Mouse (Mus musculus): ENCODE results near the gene Ttc39a. TPM values are rescaled to one million over a fixed set of nuclear protein-coding genes. Genes with fewer than 3 reads are reported as not detected.
A peak's percentile ranks its signal among the peaks of the same experiment; 100 is the strongest.

Gene Ttc39a
- 2.8 and 2.9 TPM in 2 replicates for polyA plus RNA-seq (2015; fragmentation: Nextera tagmentation; extraction: Ambion mirVana)

DNA sequence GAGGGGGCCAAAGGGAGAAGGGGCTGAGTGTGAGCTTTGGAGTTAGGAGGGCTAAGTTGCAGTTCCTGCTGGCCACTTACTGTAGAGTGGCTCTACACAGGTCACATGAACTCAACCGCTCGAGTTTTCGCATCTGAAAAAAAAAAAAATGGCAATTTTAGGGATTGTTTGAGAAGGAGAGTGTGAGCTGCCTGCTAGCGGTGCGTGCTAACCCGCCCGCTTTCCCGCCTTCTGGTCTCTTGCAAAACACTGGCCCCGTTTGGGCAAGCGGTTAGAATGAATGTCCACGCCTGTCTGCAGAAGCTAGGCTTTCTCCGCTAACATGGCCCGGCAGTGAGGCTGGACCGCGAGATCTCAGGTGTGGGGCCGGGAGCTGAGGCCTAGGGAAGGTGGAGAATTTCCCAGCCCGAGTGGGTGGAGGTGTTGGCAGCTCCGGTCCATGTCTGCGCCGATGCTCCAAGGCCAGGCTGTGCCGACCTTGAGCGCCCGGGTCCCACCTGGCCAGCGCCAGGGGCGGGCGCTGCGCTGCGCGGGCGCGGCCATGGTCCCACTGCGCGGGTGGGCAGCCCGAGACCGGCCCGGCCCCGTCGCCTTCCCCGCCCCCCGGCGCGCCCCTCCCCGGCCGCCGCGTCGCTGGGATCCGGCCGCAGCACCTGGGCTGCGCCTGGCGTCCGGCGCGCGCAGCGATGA is at the start of gene Ttc39a:
TSS of gene Ttc39a (plus strand) at position 138 of the 690 bp plus-strand sequence.
- under 1% methylated on average over 47 of the region's 56 CpGs for WGBS

GRCm38 (mm10) chr4:109378107-109378506 is 28.3 kb upstream of the Ttc39a start:
- H3K27ac ChIP-seq (ENCODE audit: low read length), result no peak overlapping the region
- no peak overlapping the region for H3K4me2 ChIP-seq (ENCODE audit: low read length)
- no peak overlapping the region for H3K9ac ChIP-seq (ENCODE audit: low read depth, low read length)
- peaks cover 31% of the 10 kb centered on the region for H3K36me3 ChIP-seq (ENCODE audit: control insufficient read depth, insufficient read depth, low read length)
- WGBS, result 89% methylated on average over 1 of the region's 1 CpGs
- no peak overlapping the region for H3K4me3 ChIP-seq (ENCODE audit: low read depth, low read length)
- ATAC-seq, result no peak
- H3K9me3 ChIP-seq (replicated peaks; ENCODE audit: control insufficient read depth, low read length, poor library complexity, severe bottlenecking), result no peaks in the 10 kb centered on the region
- H3K4me1 ChIP-seq (ENCODE audit: control insufficient read depth, insufficient read depth, low read length), result no peaks in the 10 kb centered on the region
- H3K27me3 ChIP-seq (ENCODE audit: control insufficient read depth, insufficient read depth, low read depth, low read length), result no peaks in the 10 kb centered on the region

More for the DNA sequence above, at the start of gene Ttc39a:
- Histone ChIP-seq H3K27me3 (ENCODE audit: control insufficient read depth, insufficient read depth, low read depth, low read length) (no peaks in the 10 kb centered on the region), H3K9me3 (replicated peaks; ENCODE audit: control insufficient read depth, low read length, poor library complexity, severe bottlenecking) (no peaks in the 10 kb centered on the region), H3K27ac (ENCODE audit: low read length) (0 out of 2 replicates have a peak within 1 kb of the TSS, but pooled peaks have one; percentile 41), H3K9ac (ENCODE audit: low read depth, low read length) (peak within 1 kb of the TSS; percentile 85), H3K4me2 (ENCODE audit: low read length) (peak within 1 kb of the TSS; percentile 94), H3K4me1 (ENCODE audit: control insufficient read depth, insufficient read depth, low read length) (peaks cover 8% of the 10 kb centered on the region; the same call in 1 of the 2 replicates), H3K36me3 (ENCODE audit: control insufficient read depth, insufficient read depth, low read length) (no peaks in the 10 kb centered on the region), H3K4me3 (ENCODE audit: low read depth, low read length) (peak within 1 kb of the TSS; percentile 73)
- peak; percentile 79 for ATAC-seq

GRCm38 (mm10) chr4:109382457-109382856 is 24.0 kb upstream of the Ttc39a start:
- no peaks in the 10 kb centered on the region for H3K27me3 ChIP-seq (ENCODE audit: control insufficient read depth, insufficient read depth, low read depth, low read length)
- H3K9ac ChIP-seq (ENCODE audit: low read depth, low read length), result no peak overlapping the region
- no peak overlapping the region for H3K4me2 ChIP-seq (ENCODE audit: low read length)
- no peaks in the 10 kb centered on the region for H3K9me3 ChIP-seq (replicated peaks; ENCODE audit: control insufficient read depth, low read length, poor library complexity, severe bottlenecking)
- no peak overlapping the region for H3K27ac ChIP-seq (ENCODE audit: low read length)
- H3K36me3 ChIP-seq (ENCODE audit: control insufficient read depth, insufficient read depth, low read length), result peaks cover 20% of the 10 kb centered on the region
- H3K4me1 ChIP-seq (ENCODE audit: control insufficient read depth, insufficient read depth, low read length), result no peaks in the 10 kb centered on the region
- no peak overlapping the region for H3K4me3 ChIP-seq (ENCODE audit: low read depth, low read length)
- 52% methylated on average over 2 of the region's 2 CpGs for WGBS
- no peak for ATAC-seq

DNA sequence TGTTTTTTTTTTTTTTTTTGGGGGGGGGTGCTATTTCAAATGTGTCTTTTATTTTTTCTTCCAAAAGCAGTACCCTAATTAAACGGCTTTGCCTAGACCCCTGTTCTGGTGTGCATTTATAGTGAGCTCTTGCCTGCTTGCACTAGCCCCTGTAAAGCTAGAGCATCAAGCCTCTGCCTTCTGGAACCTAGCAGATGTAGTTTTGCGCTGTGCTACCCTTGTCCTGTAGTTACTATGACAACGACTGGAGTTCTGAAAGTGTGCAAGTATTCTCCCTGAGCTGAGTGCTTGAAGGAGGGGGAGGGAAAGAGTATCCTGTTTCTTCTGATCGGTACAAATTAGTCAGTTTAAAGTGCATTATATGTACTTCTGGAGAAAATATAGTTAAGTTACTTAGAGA is 20.8 kb upstream of the Ttc39a start:
- H3K4me3 ChIP-seq (ENCODE audit: low read depth, low read length), result no peak overlapping the region
- WGBS, result 15% methylated on average over 4 of the region's 4 CpGs
- H3K27me3 ChIP-seq (ENCODE audit: control insufficient read depth, insufficient read depth, low read depth, low read length), result no peaks in the 10 kb centered on the region
- H3K27ac ChIP-seq (ENCODE audit: low read length), result no peak overlapping the region
- ATAC-seq, result no peak
- no peaks in the 10 kb centered on the region for H3K4me1 ChIP-seq (ENCODE audit: control insufficient read depth, insufficient read depth, low read length)
- peaks cover 11% of the 10 kb centered on the region; the same call in 1 of the 2 replicates for H3K36me3 ChIP-seq (ENCODE audit: control insufficient read depth, insufficient read depth, low read length)
- no peak overlapping the region for H3K4me2 ChIP-seq (ENCODE audit: low read length)
- H3K9me3 ChIP-seq (replicated peaks; ENCODE audit: control insufficient read depth, low read length, poor library complexity, severe bottlenecking), result no peaks in the 10 kb centered on the region
- no peak overlapping the region for H3K9ac ChIP-seq (ENCODE audit: low read depth, low read length)

DNA sequence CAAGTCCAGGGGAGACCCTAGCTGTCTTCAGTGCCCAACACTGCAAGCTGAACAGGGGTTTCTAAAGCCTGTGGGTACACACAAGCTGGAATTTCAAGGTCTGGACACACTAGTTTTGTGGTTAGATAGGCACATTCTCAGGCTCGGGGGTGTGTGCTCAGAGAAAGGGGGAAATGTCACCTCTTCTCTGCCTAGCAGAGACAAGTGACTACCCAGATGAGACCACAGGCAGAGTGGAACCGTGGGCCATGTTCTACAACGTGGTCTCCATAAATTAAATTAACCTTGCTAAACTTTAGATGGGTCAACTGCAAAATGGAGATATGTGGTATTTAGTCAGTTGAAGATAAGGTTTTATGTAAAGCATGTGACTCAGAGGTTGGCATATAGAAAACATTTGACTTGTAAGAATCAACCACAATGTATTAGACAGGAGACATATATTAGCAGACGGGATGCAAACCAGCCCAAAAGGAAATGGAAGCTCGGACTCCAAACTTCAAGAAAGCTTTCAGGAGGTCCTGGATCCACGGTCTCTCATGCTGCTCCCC is 13.1 kb upstream of the Ttc39a start:
- no peaks in the 10 kb centered on the region for H3K9me3 ChIP-seq (replicated peaks; ENCODE audit: control insufficient read depth, low read length, poor library complexity, severe bottlenecking)
- H3K4me3 ChIP-seq (ENCODE audit: low read depth, low read length), result no peak overlapping the region
- WGBS, result 87% methylated on average over 6 of the region's 6 CpGs
- H3K9ac ChIP-seq (ENCODE audit: low read depth, low read length), result no peak overlapping the region
- no peaks in the 10 kb centered on the region for H3K4me1 ChIP-seq (ENCODE audit: control insufficient read depth, insufficient read depth, low read length)
- H3K27ac ChIP-seq (ENCODE audit: low read length), result no peak overlapping the region
- no peak for ATAC-seq
- no peaks in the 10 kb centered on the region for H3K27me3 ChIP-seq (ENCODE audit: control insufficient read depth, insufficient read depth, low read depth, low read length)
- peaks cover 8% of the 10 kb centered on the region; the same call in 1 of the 2 replicates for H3K36me3 ChIP-seq (ENCODE audit: control insufficient read depth, insufficient read depth, low read length)
- H3K4me2 ChIP-seq (ENCODE audit: low read length), result no peak overlapping the region

GRCm38 (mm10) chr4:109393902-109394301 is 12.5 kb upstream of the Ttc39a start:
- Histone ChIP-seq H3K9me3 (replicated peaks; ENCODE audit: control insufficient read depth, low read length, poor library complexity, severe bottlenecking) (no peaks in the 10 kb centered on the region), H3K27me3 (ENCODE audit: control insufficient read depth, insufficient read depth, low read depth, low read length) (no peaks in the 10 kb centered on the region), H3K36me3 (ENCODE audit: control insufficient read depth, insufficient read depth, low read length) (peaks cover 6% of the 10 kb centered on the region; the same call in 1 of the 2 replicates), H3K4me1 (ENCODE audit: control insufficient read depth, insufficient read depth, low read length) (no peaks in the 10 kb centered on the region), H3K4me3 (ENCODE audit: low read depth, low read length) (peak overlapping the region; percentile 23), H3K4me2 (ENCODE audit: low read length) (peak overlapping the region; percentile 54), H3K27ac (ENCODE audit: low read length) (no peak overlapping the region), H3K9ac (ENCODE audit: low read depth, low read length) (peak overlapping the region; percentile 47)
- 13% methylated on average over 13 of the region's 13 CpGs for WGBS
- ATAC-seq, result peak; percentile 56

DNA sequence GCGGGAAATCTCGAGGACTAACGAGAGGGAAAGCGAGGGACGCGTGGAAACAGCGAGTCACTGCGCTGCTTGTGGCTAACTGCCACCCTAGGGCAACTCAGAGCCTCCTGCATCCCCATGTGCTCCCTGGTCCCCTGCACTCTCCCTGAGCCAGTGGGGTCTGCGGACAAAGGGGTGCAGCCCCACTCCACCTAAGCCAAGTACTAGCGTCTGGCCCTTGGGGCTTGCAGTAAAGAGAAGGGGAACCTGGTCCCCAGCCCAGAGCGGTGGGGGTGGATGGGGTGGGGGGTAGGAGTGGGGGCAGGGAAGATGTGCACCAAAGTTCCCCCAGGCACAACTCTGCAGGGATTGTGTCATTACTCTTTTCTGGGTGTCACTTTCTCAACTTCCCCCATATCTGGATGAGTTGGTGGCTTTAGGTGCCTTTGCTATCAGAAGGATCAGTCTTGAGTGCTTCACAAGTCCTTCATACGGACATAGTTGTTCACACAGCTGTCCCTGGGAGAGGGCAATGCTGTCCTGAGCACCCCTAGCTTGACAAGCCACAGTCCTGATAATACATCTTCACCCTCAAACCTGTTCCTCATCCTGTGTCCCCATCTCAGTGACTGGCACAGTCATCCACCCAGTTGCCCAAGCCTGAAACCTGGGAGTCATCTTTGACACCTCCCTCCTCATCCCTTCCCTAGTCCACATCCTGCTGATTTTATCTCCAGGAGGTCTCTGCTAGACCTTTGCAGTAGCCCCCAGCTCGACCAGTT is 11.9 kb upstream of the Ttc39a start:
- H3K9me3 ChIP-seq (replicated peaks; ENCODE audit: control insufficient read depth, low read length, poor library complexity, severe bottlenecking), result no peaks in the 10 kb centered on the region
- H3K9ac ChIP-seq (ENCODE audit: low read depth, low read length), result peak overlapping the region; percentile 47
- H3K4me3 ChIP-seq (ENCODE audit: low read depth, low read length), result peak overlapping the region; percentile 23
- H3K4me2 ChIP-seq (ENCODE audit: low read length), result peak overlapping the region; percentile 54
- no peaks in the 10 kb centered on the region for H3K27me3 ChIP-seq (ENCODE audit: control insufficient read depth, insufficient read depth, low read depth, low read length)
- ATAC-seq, result peak; percentile 34
- H3K27ac ChIP-seq (ENCODE audit: low read length), result no peak overlapping the region
- no peaks in the 10 kb centered on the region for H3K4me1 ChIP-seq (ENCODE audit: control insufficient read depth, insufficient read depth, low read length)
- H3K36me3 ChIP-seq (ENCODE audit: control insufficient read depth, insufficient read depth, low read length), result peaks cover 3% of the 10 kb centered on the region; the same call in 1 of the 2 replicates
- WGBS, result 32% methylated on average over 13 of the region's 13 CpGs

DNA sequence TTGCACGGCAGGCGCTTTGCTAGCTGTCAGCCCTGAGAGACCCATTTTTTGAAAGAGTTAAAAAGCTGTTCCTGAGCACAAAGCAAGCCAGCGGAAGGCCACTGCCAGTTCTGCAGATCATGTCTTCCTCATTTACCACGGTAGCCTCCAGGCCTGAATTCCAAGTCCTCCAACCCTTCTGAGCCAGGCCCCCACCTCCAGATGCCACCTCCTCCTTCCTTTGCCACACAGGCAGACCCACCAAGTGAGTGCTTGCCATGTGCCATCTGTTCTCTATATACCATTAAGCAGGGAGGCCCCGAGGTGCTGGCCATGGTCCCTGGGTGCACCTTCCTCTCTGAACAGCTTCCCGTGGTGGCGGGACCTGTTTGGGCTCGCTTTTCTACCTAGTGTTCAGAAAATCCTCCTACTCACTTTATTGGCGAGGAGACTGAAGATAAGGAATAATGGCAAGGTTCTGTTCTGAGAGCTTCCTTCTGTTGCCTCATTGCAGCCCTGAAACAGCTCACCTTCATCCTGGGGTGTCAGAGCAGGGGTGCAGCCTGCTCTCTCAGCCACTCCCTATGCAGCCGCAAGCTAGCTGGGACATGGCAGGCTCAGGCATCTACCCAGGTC is 6.0 kb upstream of the Ttc39a start:
- H3K4me1 ChIP-seq (ENCODE audit: control insufficient read depth, insufficient read depth, low read length), result no peaks in the 10 kb centered on the region
- H3K4me3 ChIP-seq (ENCODE audit: low read depth, low read length), result no peak overlapping the region
- H3K4me2 ChIP-seq (ENCODE audit: low read length), result no peak overlapping the region
- no peaks in the 10 kb centered on the region for H3K36me3 ChIP-seq (ENCODE audit: control insufficient read depth, insufficient read depth, low read length)
- no peak for ATAC-seq
- no peaks in the 10 kb centered on the region for H3K27me3 ChIP-seq (ENCODE audit: control insufficient read depth, insufficient read depth, low read depth, low read length)
- H3K9ac ChIP-seq (ENCODE audit: low read depth, low read length), result no peak overlapping the region
- 82% methylated on average over 10 of the region's 10 CpGs for WGBS
- no peak overlapping the region for H3K27ac ChIP-seq (ENCODE audit: low read length)
- H3K9me3 ChIP-seq (replicated peaks; ENCODE audit: control insufficient read depth, low read length, poor library complexity, severe bottlenecking), result no peaks in the 10 kb centered on the region
